Mouse (Mus musculus) embryonic facial prominence, embryonic 15.5 days (tissue): ENCODE measurements around the gene Gm17387. TPM values are rescaled to one million over a fixed set of nuclear protein-coding genes. Genes with fewer than 3 reads are reported as not detected.
A peak's percentile ranks its signal among the peaks of the same experiment; 100 is the strongest.

Source experiments
- ATAC-seq: fragments of 200-750 bp; cut with Nextera tagmentation; 2 replicates; pipeline ENCODE4 v1.8.0; 2017; ENCODE audit warnings: low read depth, moderate TSS enrichment; ENCODE audit not compliant: insufficient number of reproducible peaks, low FRiP score, low TSS enrichment
- H3K27ac ChIP-seq: fragments of 300-500 bp; sonication (generic); replicated peaks from 2 replicates; pipeline ENCODE4 v1.5.1; 2015; ENCODE audit warnings: mild to moderate bottlenecking, inconsistent platforms
- H3K27me3 ChIP-seq: fragments of 300-500 bp; sonication (generic); 2 replicates; pipeline ENCODE4 v1.6.1; 2015; ENCODE audit warnings: inconsistent platforms
- H3K36me3 ChIP-seq: fragments of 300-500 bp; sonication (generic); 2 replicates; pipeline ENCODE4 v1.6.1; 2015; ENCODE audit warnings: mild to moderate bottlenecking, inconsistent platforms
- H3K4me1 ChIP-seq: fragments of 300-500 bp; sonication (generic); 2 replicates; pipeline ENCODE4 v1.6.1; 2015; ENCODE audit warnings: inconsistent platforms
- H3K4me2 ChIP-seq: fragments of 300-500 bp; sonication (generic); replicated peaks from 2 replicates; pipeline ENCODE4 v1.6.1; 2015; ENCODE audit warnings: mild to moderate bottlenecking, inconsistent platforms
- H3K4me3 ChIP-seq: fragments of 300-500 bp; sonication (generic); replicated peaks from 2 replicates; pipeline ENCODE4 v1.5.1; 2015; ENCODE audit warnings: mild to moderate bottlenecking, inconsistent platforms
- H3K9ac ChIP-seq: fragments of 300-500 bp; sonication (generic); 2 replicates; pipeline ENCODE4 v1.6.1; 2015; ENCODE audit warnings: inconsistent platforms
- H3K9me3 ChIP-seq: fragments of 300-500 bp; sonication (generic); replicated peaks from 2 replicates; pipeline ENCODE4 v1.6.1; 2016; ENCODE audit warnings: inconsistent platforms
- WGBS: fragments of 180-500 bp; shearing (Covaris S2); methylation state at CpG from one replicate; pipeline ENCODE4 v1.1.7; 2015; 5-methylcytosine and 5-hydroxymethylcytosine counted together
- polyA plus RNA-seq: library from polyadenylated mRNA; unstranded; fragments of >200 nt; fragmentation: Nextera tagmentation; extraction: Ambion mirVana; gene quantifications from 2 replicates; pipeline ENCODE4 v1.2.1, GENCODE M21; 2015

Gm17387 gene
- polyA plus RNA-seq, 1 experiment from 2014 or later = not detected

DNA sequence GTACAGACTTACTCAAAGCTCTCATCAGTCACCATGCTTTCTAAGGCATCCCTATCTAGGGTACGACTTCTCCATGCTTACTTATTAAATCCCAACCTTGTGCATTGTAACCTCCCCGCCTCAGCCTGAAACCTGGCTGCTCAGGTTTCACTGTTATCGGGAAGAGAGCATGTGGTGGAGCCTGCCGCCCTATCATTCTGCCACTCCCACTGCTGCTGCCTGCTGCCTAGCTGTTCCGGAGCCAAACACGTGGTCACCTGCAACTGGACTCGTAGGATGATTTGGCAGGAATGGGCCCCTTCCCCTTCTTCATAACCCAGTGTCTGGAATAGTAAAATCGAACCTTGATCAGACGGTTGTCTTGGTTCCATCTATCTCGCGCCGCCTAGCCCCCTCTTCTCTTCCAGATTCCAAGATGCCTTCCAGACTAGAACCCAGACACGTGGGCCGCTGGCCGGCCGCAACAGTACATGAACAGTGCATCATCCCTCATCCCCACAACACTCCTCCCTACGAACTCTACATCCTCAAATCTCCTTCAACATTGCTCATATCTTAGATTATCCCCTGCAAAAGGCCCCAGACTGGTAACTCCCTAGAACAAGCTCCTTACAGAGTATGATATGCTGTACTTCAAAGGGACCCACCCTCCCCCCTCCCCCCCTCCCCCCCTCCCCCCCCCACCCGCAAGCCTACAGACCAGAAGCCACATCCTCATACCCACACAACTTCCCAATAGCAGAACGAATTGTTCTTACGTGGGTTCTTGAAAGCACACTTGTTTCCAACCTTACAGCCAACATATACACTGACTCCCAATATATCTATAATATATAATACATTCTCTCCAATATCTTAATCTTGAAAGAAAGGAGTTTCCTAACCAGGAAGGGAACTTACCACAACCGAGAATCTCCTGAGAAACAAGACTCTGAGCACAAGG, 9.4 kb downstream of the Gm17387 start:
- H3K27ac ChIP-seq = no peak overlapping the region
- 72% methylated on average over 20 of the region's 21 CpGs for WGBS
- H3K4me2 ChIP-seq = no peak overlapping the region
- no peaks in the 10 kb centered on the region for H3K27me3 ChIP-seq
- H3K4me3 ChIP-seq = no peak overlapping the region
- H3K4me1 ChIP-seq = peaks cover 19% of the 10 kb centered on the region
- no peaks in the 10 kb centered on the region for H3K9me3 ChIP-seq
- ATAC-seq = no peak
- H3K9ac ChIP-seq = no peak overlapping the region
- H3K36me3 ChIP-seq = no peaks in the 10 kb centered on the region

DNA sequence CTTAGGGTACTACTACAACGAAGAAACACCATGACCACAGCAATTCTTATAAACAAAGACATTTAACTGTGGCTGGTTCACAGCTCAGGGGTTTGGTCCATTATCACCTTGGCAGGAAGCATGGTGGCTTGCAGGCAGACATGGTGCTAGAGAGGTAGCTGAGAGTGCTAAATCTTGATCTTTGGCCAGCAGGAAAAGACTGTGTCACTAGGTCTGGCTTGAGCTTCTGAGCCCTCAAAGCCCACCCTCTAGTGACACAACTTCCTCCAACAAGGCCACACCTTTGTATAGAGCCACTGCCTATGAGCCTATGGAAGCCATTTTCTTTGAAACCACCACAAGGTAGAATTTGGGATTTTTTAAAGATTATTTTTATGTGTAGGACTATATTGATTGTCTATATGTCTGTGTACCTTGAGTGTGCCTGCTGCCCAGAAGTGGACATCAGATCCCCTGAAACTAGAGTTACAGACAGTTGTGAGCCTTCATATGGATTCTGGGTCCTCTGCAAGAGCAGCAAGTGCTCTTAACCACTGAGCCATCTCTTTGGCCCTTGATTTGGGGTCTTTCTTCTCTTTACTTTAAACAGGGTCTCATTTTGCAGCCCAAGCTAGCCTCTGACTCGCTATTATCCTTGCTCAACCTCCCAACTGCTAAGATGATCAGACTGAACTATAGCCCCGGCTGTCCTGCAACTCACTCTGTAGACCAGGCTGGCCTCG, 10.6 kb downstream of the Gm17387 start:
- Histone ChIP-seq H3K27me3 (no peaks in the 10 kb centered on the region), H3K9me3 (no peaks in the 10 kb centered on the region), H3K4me2 (no peak overlapping the region), H3K9ac (no peak overlapping the region), H3K27ac (no peak overlapping the region), H3K4me3 (no peak overlapping the region), H3K36me3 (no peaks in the 10 kb centered on the region), H3K4me1 (peaks cover 18% of the 10 kb centered on the region)
- 89% methylated on average over 4 of the region's 4 CpGs for WGBS
- ATAC-seq = no peak

- Histone ChIP-seq H3K36me3 (no peaks in the 10 kb centered on the region), H3K4me2 (0 out of 2 replicates have a peak overlapping the region, but pooled peaks have one; percentile 12), H3K27me3 (no peaks in the 10 kb centered on the region), H3K4me3 (no peak overlapping the region), H3K4me1 (peaks cover 18% of the 10 kb centered on the region), H3K27ac (peak overlapping the region; percentile 92), H3K9ac (no peak overlapping the region), H3K9me3 (no peaks in the 10 kb centered on the region)
- WGBS = 27% methylated on average over 6 of the region's 9 CpGs
- no peak; the same call in 1 of the 2 replicates for ATAC-seq
These were observed 12.1 kb downstream of the Gm17387 start for GRCm38 (mm10) chr7:141040867-141041606.

DNA sequence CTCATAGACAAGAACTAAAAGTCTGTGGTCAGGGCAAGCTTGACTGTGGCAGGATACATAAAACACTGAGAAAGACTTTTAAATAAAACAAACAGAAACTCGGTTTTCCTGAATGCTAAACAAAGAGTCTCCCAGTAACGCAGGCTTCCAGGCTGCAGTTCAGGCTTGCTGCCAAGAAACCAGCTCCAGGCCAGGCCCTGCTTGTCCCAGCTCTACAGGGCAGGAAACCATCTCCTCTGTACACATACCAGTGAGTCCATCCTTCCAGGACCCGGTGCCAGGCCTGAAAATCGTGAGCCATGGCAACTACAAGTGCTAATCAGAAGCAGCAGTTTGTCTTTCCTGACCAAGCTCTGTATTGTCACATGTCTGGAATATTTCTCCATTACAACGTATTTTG, 12.7 kb downstream of the Gm17387 start:
- Histone ChIP-seq H3K27me3 (no peaks in the 10 kb centered on the region), H3K4me1 (peaks cover 19% of the 10 kb centered on the region), H3K27ac (peak overlapping the region; percentile 92), H3K9me3 (no peaks in the 10 kb centered on the region), H3K36me3 (no peaks in the 10 kb centered on the region), H3K4me2 (no peak overlapping the region), H3K4me3 (no peak overlapping the region), H3K9ac (no peak overlapping the region)
- ATAC-seq = peak; percentile 82
- WGBS = 6% methylated on average over 5 of the region's 5 CpGs

- Histone ChIP-seq H3K4me3 (no peak overlapping the region), H3K27me3 (no peaks in the 10 kb centered on the region), H3K36me3 (no peaks in the 10 kb centered on the region), H3K4me2 (no peak overlapping the region), H3K27ac (peak overlapping the region; percentile 74), H3K9me3 (no peaks in the 10 kb centered on the region), H3K9ac (no peak overlapping the region), H3K4me1 (peaks cover 27% of the 10 kb centered on the region)
- 38% methylated on average over 4 of the region's 4 CpGs for WGBS
- ATAC-seq = no peak
These were observed 13.6 kb downstream of the Gm17387 start for GRCm38 (mm10) chr7:141042539-141042938.

GRCm38 (mm10) chr7:141046931-141047580, 18.1 kb downstream of the Gm17387 start:
- no peaks in the 10 kb centered on the region for H3K36me3 ChIP-seq
- H3K4me2 ChIP-seq = peak overlapping the region; percentile 80
- 59% methylated on average over 6 of the region's 6 CpGs for WGBS
- no peak overlapping the region for H3K9ac ChIP-seq
- H3K27ac ChIP-seq = peak overlapping the region; percentile 96
- H3K27me3 ChIP-seq = no peaks in the 10 kb centered on the region
- H3K4me3 ChIP-seq = 0 out of 2 replicates have a peak overlapping the region, but pooled peaks have one; percentile 1
- H3K9me3 ChIP-seq = no peaks in the 10 kb centered on the region
- no peak for ATAC-seq
- peaks cover 23% of the 10 kb centered on the region for H3K4me1 ChIP-seq

DNA sequence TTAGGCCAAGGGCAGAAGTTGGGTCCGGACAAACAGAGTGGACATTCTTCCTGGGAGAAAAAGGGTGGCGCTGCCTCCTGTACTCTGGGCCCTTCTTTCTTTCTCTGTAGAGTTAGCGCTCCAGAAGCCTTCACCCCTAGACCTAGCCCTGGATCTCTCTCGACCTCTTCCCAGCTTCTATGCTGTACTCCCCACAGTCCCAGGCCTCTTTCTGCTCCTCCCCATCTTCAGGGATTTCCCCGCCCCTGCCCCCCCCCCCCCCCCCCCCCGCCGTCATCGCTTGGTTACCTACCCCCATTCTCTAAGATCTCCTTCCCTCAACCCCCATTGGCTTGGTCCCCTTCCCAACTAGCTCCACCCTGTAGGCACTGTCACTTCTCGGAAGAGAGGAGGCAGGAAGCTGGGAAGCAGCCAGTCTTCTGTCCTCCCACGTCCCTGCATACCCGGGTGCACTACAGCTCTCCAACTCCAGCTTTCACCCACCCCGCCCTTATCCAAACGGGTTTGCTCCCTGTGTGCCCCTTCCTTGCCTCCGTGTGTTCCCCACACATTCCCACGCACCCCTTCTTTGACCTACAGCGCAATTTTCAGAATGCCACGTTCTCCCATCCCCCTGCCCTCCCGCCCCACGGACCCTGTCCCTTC, 18.8 kb downstream of the Gm17387 start:
- Histone ChIP-seq H3K9me3 (no peaks in the 10 kb centered on the region), H3K4me2 (peak overlapping the region; percentile 80), H3K27me3 (no peaks in the 10 kb centered on the region), H3K4me1 (peaks cover 23% of the 10 kb centered on the region), H3K36me3 (no peaks in the 10 kb centered on the region), H3K4me3 (peak overlapping the region; percentile 36), H3K27ac (peak overlapping the region; percentile 96), H3K9ac (peak overlapping the region; percentile 15; the same call in 1 of the 2 replicates)
- WGBS = 8% methylated on average over 15 of the region's 19 CpGs
- ATAC-seq = peak; percentile 91

GRCm38 (mm10) chr7:141048226-141049218, 19.6 kb downstream of the Gm17387 start:
- peak overlapping the region; percentile 96 for H3K27ac ChIP-seq
- H3K9ac ChIP-seq = peak overlapping the region; percentile 15; the same call in 1 of the 2 replicates
- H3K27me3 ChIP-seq = no peaks in the 10 kb centered on the region
- peaks cover 17% of the 10 kb centered on the region for H3K4me1 ChIP-seq
- no peaks in the 10 kb centered on the region for H3K36me3 ChIP-seq
- 8% methylated on average over 21 of the region's 21 CpGs for WGBS
- H3K4me2 ChIP-seq = peak overlapping the region; percentile 80
- peak; percentile 88 for ATAC-seq
- peak overlapping the region; percentile 36 for H3K4me3 ChIP-seq
- no peaks in the 10 kb centered on the region for H3K9me3 ChIP-seq

- no peaks in the 10 kb centered on the region for H3K9me3 ChIP-seq
- H3K36me3 ChIP-seq = no peaks in the 10 kb centered on the region
- WGBS = 76% methylated on average over 2 of the region's 2 CpGs
These were observed 20.4 kb downstream of the Gm17387 start for GRCm38 (mm10) chr7:141049326-141049725.

More at GRCm38 (mm10) chr7:141049326-141049725, 20.4 kb downstream of the Gm17387 start:
- Histone ChIP-seq H3K9ac (no peak overlapping the region), H3K4me3 (no peak overlapping the region), H3K4me1 (peaks cover 17% of the 10 kb centered on the region), H3K27me3 (no peaks in the 10 kb centered on the region), H3K4me2 (no peak overlapping the region), H3K27ac (no peak overlapping the region)
- ATAC-seq = no peak
